Mouse (Mus musculus): Measurements from ENCODE around the gene Fam149b.
"Not testable (repeated sequence)": the region's sequence is repeated elsewhere in the genome, so short reads cannot be mapped to it uniquely, and the experiment has no call there.

Fam149b gene

DNA sequence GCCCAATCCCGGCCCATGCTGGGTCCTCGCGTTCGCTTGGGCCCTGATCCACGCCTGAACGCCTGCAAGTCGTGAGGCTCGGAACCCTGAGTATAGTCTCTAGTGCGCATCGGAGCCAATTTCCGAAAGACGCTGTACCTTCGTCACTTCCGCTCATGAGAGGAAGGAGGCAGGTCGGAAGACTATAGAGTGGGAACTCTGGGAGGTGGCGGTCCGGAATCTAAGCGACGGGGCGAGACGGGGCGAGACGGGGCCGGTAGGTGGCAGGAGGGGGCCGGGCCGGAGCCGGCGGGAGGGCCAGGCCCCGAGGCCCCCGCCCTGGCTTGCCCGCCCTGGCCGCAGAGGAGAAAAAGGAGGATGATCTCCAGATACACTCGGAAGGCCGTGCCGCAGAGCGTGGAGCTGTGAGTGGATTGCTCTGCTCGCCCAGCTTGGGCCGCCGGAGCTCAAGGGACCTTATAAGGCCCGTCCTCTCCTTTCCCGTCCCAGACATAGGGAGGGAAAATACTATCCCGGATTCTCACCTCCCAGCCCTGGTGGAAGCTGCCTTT, at the start of gene Fam149b, which contains the start of gene Ecd:
Fam149b (plus strand) TSS at position 172 of the 551 bp plus-strand sequence.
Ecd (minus strand) TSS at position 131 of the 551 bp plus-strand sequence.
- peak; percentile 98 for DNase-seq (ENCODE audit: low spot score)

DNA sequence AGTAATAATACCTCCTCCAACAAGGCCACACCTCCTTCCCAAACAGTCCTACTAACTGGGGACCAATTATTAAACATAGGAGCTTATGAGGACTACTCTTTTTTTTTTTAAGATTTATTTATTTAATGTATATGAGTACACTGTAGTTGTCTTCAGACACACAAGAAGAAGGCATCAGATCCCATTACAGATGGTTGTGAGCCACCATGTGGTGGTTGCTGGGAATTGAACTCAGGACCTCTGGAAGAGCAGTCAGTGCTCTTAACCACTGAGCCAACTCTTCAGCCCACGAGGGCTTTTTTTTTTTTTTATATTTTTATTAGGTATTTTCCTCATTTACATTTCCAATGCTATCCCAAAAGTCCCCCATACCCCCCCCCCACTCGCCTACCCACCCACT, 42.9 kb upstream of the Fam149b start:
- not testable (repeated sequence) for DNase-seq (ENCODE audit: low spot score)

- no peak for DNase-seq (ENCODE audit: low spot score)
Observed at GRCm38 (mm10) chr14:20315137-20315536, 32.8 kb upstream of the Fam149b start.

GRCm38 (mm10) chr14:20319420-20319819, 28.5 kb upstream of the Fam149b start:
- peak; percentile 42 for DNase-seq (ENCODE audit: low spot score)

- DNase-seq (ENCODE audit: low spot score): no peak
Observed at GRCm38 (mm10) chr14:20324196-20324595, 23.8 kb upstream of the Fam149b start.

DNA sequence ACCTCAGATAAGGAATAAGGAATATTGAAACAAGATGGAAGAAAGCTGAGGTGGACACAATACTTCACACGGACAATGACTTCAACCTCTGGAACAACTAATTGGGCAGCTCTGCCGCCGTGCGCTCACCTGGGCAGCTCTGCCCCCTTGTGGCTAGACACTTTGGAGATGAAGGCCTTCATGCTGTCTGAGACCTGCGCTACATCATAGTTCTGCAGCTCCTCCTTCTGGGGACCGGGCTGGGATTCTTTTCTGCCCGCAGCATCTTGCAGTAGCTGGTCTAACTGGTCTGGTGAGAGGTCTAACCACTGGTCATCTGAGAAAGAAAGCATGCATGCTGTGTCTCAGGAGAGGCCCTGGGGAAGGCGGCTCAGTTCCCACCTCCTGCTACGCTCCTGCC, 19.5 kb upstream of the Fam149b start:
- DNase-seq (ENCODE audit: low spot score): peak; percentile 17

GRCm38 (mm10) chr14:20331316-20331715, 16.6 kb upstream of the Fam149b start:
- DNase-seq (ENCODE audit: low spot score): no peak

DNA sequence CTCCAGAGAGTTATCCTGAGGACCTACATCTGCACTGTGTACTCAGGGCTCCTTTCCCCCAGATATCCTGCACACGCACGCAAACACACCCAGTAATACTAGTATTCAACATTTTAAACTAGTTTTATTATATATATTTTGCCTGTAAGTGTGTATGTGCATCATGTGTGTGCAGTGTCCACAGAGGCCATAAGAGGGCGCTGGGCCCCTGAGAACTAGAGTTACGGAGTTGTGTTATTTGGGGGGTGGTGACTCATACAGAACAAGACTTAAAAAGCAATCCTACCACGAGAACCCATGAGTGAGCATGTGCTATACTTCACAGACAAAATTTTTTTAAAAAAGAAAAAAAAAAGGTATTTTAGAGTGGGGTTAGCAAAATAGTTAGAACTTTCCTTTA, 8.5 kb upstream of the Fam149b start:
- DNase-seq (ENCODE audit: low spot score): no peak

DNA sequence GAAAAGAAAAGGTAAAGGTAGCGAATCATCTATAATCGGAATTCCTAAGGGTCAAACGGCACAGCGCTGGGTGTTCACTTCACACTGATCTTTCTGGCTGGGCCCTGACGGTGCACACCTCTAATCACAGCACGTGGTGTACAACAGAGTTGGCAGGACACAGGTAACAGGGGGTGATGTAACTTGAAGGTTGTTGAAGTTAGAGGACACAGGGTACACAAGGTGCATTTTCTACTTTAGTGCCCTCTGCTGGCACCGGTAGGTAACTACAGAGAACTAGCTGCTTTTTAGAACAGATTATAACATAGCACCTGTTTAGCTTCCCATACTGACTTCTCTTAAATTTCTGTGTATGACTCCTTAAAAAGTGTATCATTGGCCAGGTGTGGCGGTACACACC, 7.8 kb upstream of the Fam149b start:
- DNase-seq (ENCODE audit: low spot score): peak; percentile 39

DNA sequence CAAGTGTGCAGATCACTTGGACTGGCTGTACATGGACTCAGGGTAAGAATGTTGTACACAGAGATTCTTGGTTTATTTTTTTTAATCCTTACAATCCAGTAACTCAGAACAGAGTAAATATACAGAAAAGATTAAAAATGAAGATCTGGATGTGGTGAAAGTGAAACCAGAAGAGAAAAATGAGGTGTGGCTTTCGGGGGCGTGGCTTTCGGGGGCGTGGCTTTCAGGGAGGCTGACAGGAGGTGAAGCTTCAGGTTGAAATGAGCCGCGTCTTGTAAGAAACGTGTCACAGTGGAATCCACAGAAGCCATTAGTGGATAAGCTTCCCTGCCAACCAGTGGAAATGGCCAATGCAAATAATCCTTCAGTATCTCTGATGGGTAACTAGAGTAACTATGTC, 7.1 kb upstream of the Fam149b start:
- no peak for DNase-seq (ENCODE audit: low spot score)

DNA sequence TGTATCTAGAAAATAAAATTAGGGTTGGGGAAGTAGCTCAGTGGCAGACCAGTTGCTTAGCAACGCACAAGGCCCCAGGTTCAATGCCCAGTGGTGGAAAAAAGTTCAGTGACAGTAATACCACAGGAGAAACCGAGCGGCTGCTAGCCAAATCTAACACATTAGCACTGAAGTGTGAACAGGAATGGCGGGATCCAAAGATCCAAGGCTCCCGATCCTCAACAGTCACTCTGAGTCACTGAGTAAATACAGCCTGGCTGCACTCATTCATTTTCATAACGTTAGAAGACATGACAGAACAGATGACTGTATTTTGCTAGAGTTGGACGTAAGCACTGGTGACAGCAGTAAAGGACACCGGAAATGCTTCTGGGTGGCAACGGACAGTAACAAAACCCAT, 2.1 kb upstream of the Fam149b start:
- no peak for DNase-seq (ENCODE audit: low spot score)

DNA sequence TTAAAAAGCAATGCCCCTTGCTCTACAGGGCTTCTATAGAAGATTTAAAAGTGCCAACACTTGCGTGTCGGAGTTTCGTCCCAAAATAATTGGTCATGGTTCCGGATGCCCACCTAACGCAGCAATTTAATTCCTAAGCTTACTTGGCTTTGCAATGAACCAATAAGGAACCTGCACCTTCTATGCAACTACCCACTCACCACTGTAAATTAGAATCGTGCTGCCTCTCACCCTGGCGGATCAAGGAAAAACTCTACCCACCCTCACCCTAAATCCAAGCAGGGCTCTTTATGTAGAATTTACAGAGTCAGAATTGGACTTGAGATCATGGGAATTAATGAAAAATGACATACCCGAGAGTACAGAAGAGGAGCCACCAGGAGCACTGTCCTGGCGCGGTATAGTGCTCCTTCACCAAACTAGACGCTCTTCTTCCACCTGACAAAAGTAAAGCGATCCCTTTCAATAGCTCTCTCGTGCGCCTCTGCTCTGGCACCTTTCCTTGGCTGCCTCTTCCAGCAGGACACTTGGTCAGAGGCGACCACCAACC, 446 bp upstream of the Fam149b start:
- DNase-seq (ENCODE audit: low spot score): no peak

DNA sequence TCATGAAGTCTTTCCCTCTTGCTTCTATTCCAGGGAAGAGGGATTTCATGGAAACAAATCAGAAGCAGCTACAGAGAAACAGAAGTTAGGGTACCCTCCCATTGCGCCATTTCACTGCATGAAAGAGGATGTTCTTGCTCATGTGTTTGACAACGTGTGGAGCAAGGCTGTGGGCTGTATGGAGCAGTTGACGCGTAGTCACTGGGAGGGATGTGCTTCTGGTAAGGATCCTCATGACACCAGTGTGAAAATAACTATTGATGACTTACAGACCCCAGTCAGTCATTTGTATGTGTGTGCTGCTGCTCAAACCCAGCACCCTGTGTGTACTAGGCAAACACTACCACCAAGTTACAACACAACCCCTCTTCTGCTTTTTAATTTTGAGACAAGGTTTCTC, 15.3 kb downstream of the Fam149b start:
- DNase-seq (ENCODE audit: low spot score): no peak

GRCm38 (mm10) chr14:20368271-20368670, 20.3 kb downstream of the Fam149b start:
- DNase-seq (ENCODE audit: low spot score): no peak

DNA sequence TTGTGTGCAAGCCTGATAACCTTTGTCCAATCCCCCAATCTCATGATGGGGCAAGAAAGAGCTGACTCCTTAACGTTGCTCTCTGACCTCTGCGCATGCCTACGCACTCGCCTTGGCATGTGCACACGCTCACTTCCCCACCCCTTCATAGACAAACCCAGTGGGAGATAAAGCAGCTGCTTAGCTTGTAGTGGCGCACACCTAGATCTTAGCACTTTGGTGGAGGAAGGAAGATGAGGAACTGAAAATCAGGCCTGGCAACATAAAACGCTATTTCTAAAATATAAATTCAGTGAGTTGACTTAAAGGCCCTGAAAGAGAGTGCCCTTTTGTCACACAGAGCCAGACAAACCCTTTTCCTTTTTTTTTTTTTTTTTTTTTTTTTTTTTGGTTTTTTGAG, 22.8 kb downstream of the Fam149b start:
- no peak for DNase-seq (ENCODE audit: low spot score)

DNA sequence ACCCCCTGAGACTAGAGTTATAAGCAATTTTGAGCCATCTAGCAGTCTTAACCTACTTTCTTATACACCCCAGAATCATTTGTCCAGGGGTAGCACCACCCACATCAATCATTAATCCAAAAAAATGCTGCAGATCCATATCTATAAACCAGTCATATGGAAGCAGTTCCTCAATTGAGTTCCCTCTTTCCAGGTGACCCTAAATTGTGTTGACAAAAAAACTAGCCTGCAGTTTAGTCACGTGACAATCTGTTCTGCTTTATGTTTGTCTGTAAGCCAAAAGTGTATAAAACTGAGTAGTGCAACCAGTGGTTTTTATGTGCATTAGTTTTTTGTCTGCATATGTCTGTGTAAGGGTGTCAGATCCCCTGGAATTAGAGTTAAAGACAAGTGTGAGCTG, 23.9 kb downstream of the Fam149b start:
- no peak for DNase-seq (ENCODE audit: low spot score)

DNA sequence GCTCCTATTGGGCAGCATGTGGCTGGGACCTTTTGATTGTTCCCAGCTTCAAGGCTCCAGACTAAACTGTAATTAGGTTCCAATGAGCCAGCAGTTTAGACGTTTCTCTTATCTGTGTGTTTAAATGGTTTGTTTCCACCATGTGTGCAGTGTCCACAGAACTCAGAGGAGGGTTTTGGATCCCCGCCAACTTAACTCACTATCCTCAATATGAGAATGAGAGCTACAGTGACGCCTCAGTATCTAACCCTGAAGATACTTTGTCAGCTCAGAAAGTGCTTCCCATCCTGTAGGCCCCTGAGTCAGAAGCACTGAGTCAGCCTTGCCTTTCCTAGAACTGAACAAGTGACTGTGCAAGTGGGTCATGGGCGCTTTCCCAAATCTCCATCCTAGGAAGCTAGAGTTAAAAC, 29.2 kb downstream of the Fam149b start:
- DNase-seq (ENCODE audit: low spot score): no peak

- peak; percentile 74 for DNase-seq (ENCODE audit: low spot score)
Observed at GRCm38 (mm10) chr14:20378313-20379061, 30.5 kb downstream of the Fam149b start.

DNA sequence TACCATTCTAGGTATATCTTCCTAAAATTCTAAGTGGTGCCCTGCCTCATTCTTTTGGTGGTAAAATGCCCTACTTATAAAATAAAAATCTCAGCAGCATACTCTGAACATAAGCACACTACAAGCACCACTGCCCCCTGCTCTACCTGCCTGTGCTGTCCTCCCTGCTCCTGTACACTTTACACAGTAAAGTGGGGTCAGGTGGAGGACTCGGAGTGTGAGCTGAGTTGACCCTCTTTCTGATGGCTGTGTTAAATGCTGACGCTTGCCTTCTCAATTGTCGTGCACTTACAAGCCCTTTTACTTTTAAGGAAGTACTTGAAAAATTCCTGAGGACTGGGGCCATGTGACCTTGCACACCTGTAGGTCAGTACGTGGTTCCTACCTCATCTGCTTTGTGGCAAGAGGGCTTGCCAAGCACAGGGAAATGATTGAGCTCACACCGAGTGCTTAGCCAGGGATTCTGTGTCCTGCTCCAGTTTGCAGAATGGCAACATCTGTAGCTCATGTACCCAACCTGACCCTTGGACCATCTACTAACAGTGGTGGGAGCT, 31.2 kb downstream of the Fam149b start:
- DNase-seq (ENCODE audit: low spot score): no peak

DNA sequence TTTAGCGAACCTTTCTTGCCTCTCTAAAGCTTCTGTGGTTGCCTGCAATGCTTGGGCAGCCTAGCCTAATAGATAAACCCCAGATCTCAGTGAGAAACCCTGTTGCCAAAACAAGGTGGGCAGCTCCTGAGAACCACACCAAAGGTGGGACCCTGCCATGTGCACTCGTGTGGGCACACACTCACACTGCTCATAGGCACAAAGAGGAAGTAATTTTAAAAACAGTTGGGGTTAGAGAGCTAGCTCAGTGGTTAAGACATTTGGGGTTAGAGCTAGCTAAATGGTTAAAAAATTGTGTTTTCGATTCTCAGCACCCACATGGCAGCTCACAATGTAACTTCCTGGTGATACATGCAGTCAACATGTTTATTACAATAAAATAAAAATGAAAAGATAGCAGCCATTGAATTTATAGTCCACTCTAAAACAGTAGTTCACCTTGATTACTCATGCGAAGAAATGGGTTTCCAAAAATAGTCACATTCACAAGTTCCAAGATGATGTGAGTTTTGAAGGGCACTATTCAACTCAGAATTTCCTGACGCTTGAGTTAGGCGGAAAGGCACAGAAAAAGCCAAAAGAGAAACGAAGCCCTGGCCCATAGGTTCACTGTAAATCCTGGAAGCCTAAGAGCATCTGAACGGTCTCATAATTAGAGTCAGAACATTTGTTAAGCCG, 31.9 kb downstream of the Fam149b start:
- no peak for DNase-seq (ENCODE audit: low spot score)

DNA sequence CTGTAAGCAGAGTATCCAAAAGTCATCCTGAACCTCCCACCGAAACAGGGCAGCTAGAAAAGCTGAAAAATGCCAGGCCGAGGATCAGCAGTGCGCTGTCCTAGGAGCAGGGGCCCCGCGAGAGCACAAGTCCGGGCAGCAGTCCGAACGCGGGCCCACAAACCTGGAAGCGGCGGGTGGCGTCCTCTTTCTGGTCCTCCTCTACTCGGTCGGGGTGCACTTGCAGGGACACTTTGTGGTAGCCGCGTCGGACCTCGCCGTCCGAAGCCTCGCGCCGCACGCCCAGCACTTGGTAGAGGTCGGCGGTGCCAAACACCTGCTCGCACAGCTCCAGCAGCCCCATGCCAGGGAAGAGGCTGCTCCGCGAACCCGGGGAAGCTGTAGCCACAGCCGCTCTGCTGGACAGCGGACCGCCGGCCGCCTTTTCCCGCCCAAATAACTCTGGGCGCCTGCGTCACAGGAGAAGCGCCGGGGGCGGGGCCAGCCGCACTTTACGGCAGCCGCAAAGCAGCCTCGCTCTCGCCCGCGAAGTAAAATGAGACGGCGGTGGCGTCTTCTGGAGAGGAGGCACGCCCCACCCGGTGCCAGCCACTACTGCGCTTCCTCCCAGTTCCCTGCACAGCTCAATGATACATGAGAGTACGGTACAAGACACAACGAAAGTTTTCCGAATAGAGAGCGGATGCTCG, 40.6 kb downstream of the Fam149b start, which contains the start of gene Dnajc9:
Dnajc9 (minus strand) TSS at position 470 of the 689 bp plus-strand sequence.
- DNase-seq (ENCODE audit: low spot score): peak; percentile 97

Measured in retina, embryonic 14.5 days (tissue).